Mouse (Mus musculus): Measurements from ENCODE around the gene Plxnc1. TPM values are rescaled to one million over a fixed set of nuclear protein-coding genes. Genes with fewer than 3 reads are reported as not detected.
A peak's percentile ranks its signal among the peaks of the same experiment; 100 is the strongest.

Gene Plxnc1
- polyA plus RNA-seq, 1 experiment = 15.8 TPM

GRCm38 (mm10) chr10:94943401-94943845 lies 1.2 kb downstream of the Plxnc1 start:
- Histone ChIP-seq H3K27ac (ENCODE audit: insufficient read depth, low read length) (peak overlapping the region; percentile 62), H3K27me3 (ENCODE audit: control insufficient read depth, insufficient read depth, low read length) (peaks cover 5% of the 10 kb centered on the region)

GRCm38 (mm10) chr10:94942449-94943041 lies 2.1 kb downstream of the Plxnc1 start:
- H3K27ac ChIP-seq (ENCODE audit: insufficient read depth, low read length) = 0 out of 2 replicates have a peak overlapping the region, but pooled peaks have one; percentile 2
- peaks cover 13% of the 10 kb centered on the region; the same call in 1 of the 2 replicates for H3K4me1 ChIP-seq (ENCODE audit: control insufficient read depth, insufficient read depth, insufficient read length)
- peaks cover 5% of the 10 kb centered on the region for H3K27me3 ChIP-seq (ENCODE audit: control insufficient read depth, insufficient read depth, low read length)
- H3K4me3 ChIP-seq (ENCODE audit: extremely low read depth, insufficient read depth, insufficient read length) = peak overlapping the region; percentile 88
- WGBS = 5% methylated on average over 17 of the region's 17 CpGs
- H3K36me3 ChIP-seq (ENCODE audit: control insufficient read depth, insufficient read depth, low read length) = no peaks in the 10 kb centered on the region
- peak in 1 of 2 experiments; percentile 82 for DNase-seq (ENCODE audit: low read depth in 1 of 2, low spot score in 2 of 2)
- TF ChIP-seq POLR2A (IDR thresholded peaks at IDR 0.05; ENCODE audit: low read depth, low read length) (no peak), CTCF (IDR thresholded peaks at IDR 0.05; ENCODE audit: extremely low read depth, insufficient read depth, insufficient read length, insufficient replicate concordance) (no peak)

More at GRCm38 (mm10) chr10:94943401-94943845, 1.2 kb downstream of the Plxnc1 start:
- Histone ChIP-seq H3K4me1 (ENCODE audit: control insufficient read depth, insufficient read depth, insufficient read length) (peaks cover 13% of the 10 kb centered on the region; the same call in 1 of the 2 replicates), H3K4me3 (ENCODE audit: extremely low read depth, insufficient read depth, insufficient read length) (peak overlapping the region; percentile 88), H3K36me3 (ENCODE audit: control insufficient read depth, insufficient read depth, low read length) (no peaks in the 10 kb centered on the region)
- no peak for TF ChIP-seq POLR2A (IDR thresholded peaks at IDR 0.05; ENCODE audit: low read depth, low read length)
- TF ChIP-seq CTCF (IDR thresholded peaks at IDR 0.05; ENCODE audit: extremely low read depth, insufficient read depth, insufficient read length, insufficient replicate concordance) = no peak
- WGBS = under 1% methylated on average over 26 of the region's 26 CpGs
- no peak for DNase-seq (ENCODE audit: low read depth in 1 of 2, low spot score in 2 of 2)

- H3K27me3 ChIP-seq (ENCODE audit: control insufficient read depth, insufficient read depth, low read length) = peaks cover 5% of the 10 kb centered on the region
- no peaks in the 10 kb centered on the region for H3K36me3 ChIP-seq (ENCODE audit: control insufficient read depth, insufficient read depth, low read length)
- DNase-seq (ENCODE audit: low read depth in 1 of 2, low spot score in 2 of 2) = no peak
- no peak for TF ChIP-seq POLR2A (IDR thresholded peaks at IDR 0.05; ENCODE audit: low read depth, low read length)
- no peak for TF ChIP-seq CTCF (IDR thresholded peaks at IDR 0.05; ENCODE audit: extremely low read depth, insufficient read depth, insufficient read length, insufficient replicate concordance)
- 37% methylated on average over 4 of the region's 4 CpGs for WGBS
- peaks cover 13% of the 10 kb centered on the region; the same call in 1 of the 2 replicates for H3K4me1 ChIP-seq (ENCODE audit: control insufficient read depth, insufficient read depth, insufficient read length)
- 0 out of 2 replicates have a peak overlapping the region, but pooled peaks have one; percentile 17 for H3K4me3 ChIP-seq (ENCODE audit: extremely low read depth, insufficient read depth, insufficient read length)
- H3K27ac ChIP-seq (ENCODE audit: insufficient read depth, low read length) = no peak overlapping the region
Measured at GRCm38 (mm10) chr10:94941551-94941950, 3.1 kb downstream of the Plxnc1 start.

- WGBS = 64% methylated on average over 7 of the region's 7 CpGs
- peaks cover 13% of the 10 kb centered on the region; the same call in 1 of the 2 replicates for H3K4me1 ChIP-seq (ENCODE audit: control insufficient read depth, insufficient read depth, insufficient read length)
Measured at GRCm38 (mm10) chr10:94940786-94941185, 3.8 kb downstream of the Plxnc1 start.

GRCm38 (mm10) chr10:94940061-94940460 lies 4.6 kb downstream of the Plxnc1 start:
- no peak for DNase-seq (ENCODE audit: low read depth in 1 of 2, low spot score in 2 of 2)
- Histone ChIP-seq H3K27me3 (ENCODE audit: control insufficient read depth, insufficient read depth, low read length) (peaks cover 3% of the 10 kb centered on the region), H3K4me3 (ENCODE audit: extremely low read depth, insufficient read depth, insufficient read length) (no peak overlapping the region), H3K27ac (ENCODE audit: insufficient read depth, low read length) (no peak overlapping the region), H3K4me1 (ENCODE audit: control insufficient read depth, insufficient read depth, insufficient read length) (peaks cover 10% of the 10 kb centered on the region), H3K36me3 (ENCODE audit: control insufficient read depth, insufficient read depth, low read length) (no peaks in the 10 kb centered on the region)
- 61% methylated on average over 2 of the region's 2 CpGs for WGBS
- TF ChIP-seq POLR2A (IDR thresholded peaks at IDR 0.05; ENCODE audit: low read depth, low read length) (no peak), CTCF (IDR thresholded peaks at IDR 0.05; ENCODE audit: extremely low read depth, insufficient read depth, insufficient read length, insufficient replicate concordance) (no peak)

More at GRCm38 (mm10) chr10:94940786-94941185, 3.8 kb downstream of the Plxnc1 start:
- Histone ChIP-seq H3K36me3 (ENCODE audit: control insufficient read depth, insufficient read depth, low read length) (no peaks in the 10 kb centered on the region), H3K27ac (ENCODE audit: insufficient read depth, low read length) (no peak overlapping the region), H3K27me3 (ENCODE audit: control insufficient read depth, insufficient read depth, low read length) (peaks cover 5% of the 10 kb centered on the region), H3K4me3 (ENCODE audit: extremely low read depth, insufficient read depth, insufficient read length) (no peak overlapping the region)
- no peak for DNase-seq (ENCODE audit: low read depth in 1 of 2, low spot score in 2 of 2)
- no peak for TF ChIP-seq CTCF (IDR thresholded peaks at IDR 0.05; ENCODE audit: extremely low read depth, insufficient read depth, insufficient read length, insufficient replicate concordance)

- peaks cover 5% of the 10 kb centered on the region for H3K4me1 ChIP-seq (ENCODE audit: control insufficient read depth, insufficient read depth, insufficient read length)
- peaks cover 2% of the 10 kb centered on the region; the same call in 1 of the 2 replicates for H3K27me3 ChIP-seq (ENCODE audit: control insufficient read depth, insufficient read depth, low read length)
- TF ChIP-seq CTCF (IDR thresholded peaks at IDR 0.05; ENCODE audit: extremely low read depth, insufficient read depth, insufficient read length, insufficient replicate concordance) (no peak), POLR2A (IDR thresholded peaks at IDR 0.05; ENCODE audit: low read depth, low read length) (no peak)
- H3K36me3 ChIP-seq (ENCODE audit: control insufficient read depth, insufficient read depth, low read length) = no peaks in the 10 kb centered on the region
- H3K27ac ChIP-seq (ENCODE audit: insufficient read depth, low read length) = no peak overlapping the region
- DNase-seq (ENCODE audit: low read depth in 1 of 2, low spot score in 2 of 2) = no peak
- WGBS = 80% methylated on average over 2 of the region's 2 CpGs
- H3K4me3 ChIP-seq (ENCODE audit: extremely low read depth, insufficient read depth, insufficient read length) = no peak overlapping the region
Measured at GRCm38 (mm10) chr10:94938899-94939298, 5.7 kb downstream of the Plxnc1 start.

- no peaks in the 10 kb centered on the region; the same call in 1 of the 2 replicates for H3K27me3 ChIP-seq (ENCODE audit: control insufficient read depth, insufficient read depth, low read length)
- no peaks in the 10 kb centered on the region; the same call in 1 of the 2 replicates for H3K4me1 ChIP-seq (ENCODE audit: control insufficient read depth, insufficient read depth, insufficient read length)
- DNase-seq (ENCODE audit: low read depth in 1 of 2, low spot score in 2 of 2) = no peak
- H3K36me3 ChIP-seq (ENCODE audit: control insufficient read depth, insufficient read depth, low read length) = no peaks in the 10 kb centered on the region
- H3K4me3 ChIP-seq (ENCODE audit: extremely low read depth, insufficient read depth, insufficient read length) = no peak overlapping the region
- no peak overlapping the region for H3K27ac ChIP-seq (ENCODE audit: insufficient read depth, low read length)
- 86% methylated on average over 6 of the region's 6 CpGs for WGBS
- TF ChIP-seq CTCF (IDR thresholded peaks at IDR 0.05; ENCODE audit: extremely low read depth, insufficient read depth, insufficient read length, insufficient replicate concordance) (no peak), POLR2A (IDR thresholded peaks at IDR 0.05; ENCODE audit: low read depth, low read length) (no peak)
Measured at GRCm38 (mm10) chr10:94938320-94938719, 6.3 kb downstream of the Plxnc1 start.

All from spleen, adult 2 months (tissue).